Mouse (Mus musculus) kidney, embryonic 16.5 days (tissue): ENCODE data around the gene Canx. TPM values are rescaled to one million over a fixed set of nuclear protein-coding genes. Genes with fewer than 3 reads are reported as not detected.

Experiments
- ATAC-seq: fragments of 200-750 bp; cut with Nextera tagmentation; 2 replicates; pipeline ENCODE4 v1.8.0; 2017; ENCODE audit warnings: moderate TSS enrichment; ENCODE audit not compliant: low FRiP score, low TSS enrichment
- H3K27ac ChIP-seq: fragments of 300-500 bp; sonication (generic); 2 replicates; pipeline ENCODE4 v1.5.1; 2014; ENCODE audit warnings: low read length
- H3K27me3 ChIP-seq: fragments of 300-500 bp; sonication (generic); 2 replicates; pipeline ENCODE4 v1.6.1; 2014; ENCODE audit warnings: low read length, control low read depth, mixed read lengths; ENCODE audit not compliant: insufficient read depth
- H3K36me3 ChIP-seq: fragments of 300-500 bp; sonication (generic); 2 replicates; pipeline ENCODE4 v1.6.1; 2014; ENCODE audit warnings: low read length, control low read depth, mixed read lengths; ENCODE audit not compliant: insufficient read depth
- H3K4me1 ChIP-seq: fragments of 300-500 bp; sonication (generic); 2 replicates; pipeline ENCODE4 v1.6.1; 2014; ENCODE audit warnings: low read length, control low read depth, mixed read lengths; ENCODE audit not compliant: insufficient read depth
- H3K4me2 ChIP-seq: fragments of 300-500 bp; sonication (generic); replicated peaks from 2 replicates; pipeline ENCODE4 v1.6.1; 2014; ENCODE audit warnings: low read depth, low read length
- H3K4me3 ChIP-seq: fragments of 300-500 bp; sonication (generic); 2 replicates; pipeline ENCODE4 v1.5.1; 2014; ENCODE audit warnings: mild to moderate bottlenecking, low read length
- H3K9ac ChIP-seq: fragments of 300-500 bp; sonication (generic); replicated peaks from 2 replicates; pipeline ENCODE4 v1.6.1; 2014; ENCODE audit warnings: low read length
- H3K9me3 ChIP-seq: fragments of 300-500 bp; sonication (generic); 2 replicates; pipeline ENCODE4 v1.6.1; 2016; ENCODE audit warnings: low read length, control low read depth
- WGBS: fragments of 180-500 bp; shearing (Covaris S2); extraction: QIAGEN DNeasy Blood & Tissue Kit; methylation state at CpG from one replicate; pipeline ENCODE4 v1.1.7; 2014; 5-methylcytosine and 5-hydroxymethylcytosine counted together
- microRNA counts: library from miRNA; unstranded; fragments of <30 nt; microRNA quantifications from one replicate; lab custom pipeline; 2016
- microRNA-seq: library from miRNA; unstranded; fragments of <30 nt; microRNA quantifications from one replicate; pipeline ENCODE4, GENCODE M21; 2016
- polyA plus RNA-seq: library from polyadenylated mRNA; unstranded; fragments of >200 nt; fragmentation: Nextera tagmentation; extraction: Ambion mirVana; gene quantifications from 2 replicates; pipeline ENCODE4 v1.2.1, GENCODE M21; 2015

Gene Canx
- polyA plus RNA-seq, 1 experiment from 2014 or later = 397 TPM

- no peak for ATAC-seq
- Histone ChIP-seq H3K9me3 (no peaks in the 10 kb centered on the region), H3K27ac (no peak overlapping the region), H3K27me3 (no peaks in the 10 kb centered on the region), H3K36me3 (no peaks in the 10 kb centered on the region), H3K4me3 (no peak overlapping the region), H3K9ac (no peak overlapping the region), H3K4me2 (no peak overlapping the region), H3K4me1 (peaks cover 22% of the 10 kb centered on the region)
- 68% methylated on average over 7 of the region's 7 CpGs for WGBS
These were observed 76.9 kb downstream of the Canx start for GRCm38 (mm10) chr11:50248473-50249171.

- Histone ChIP-seq H3K4me1 (0 out of 2 replicates have a peak, but pooled peaks cover 3% of the 10 kb centered on the region), H3K9ac (no peak overlapping the region), H3K27me3 (no peaks in the 10 kb centered on the region), H3K27ac (no peak overlapping the region), H3K4me2 (no peak overlapping the region), H3K9me3 (no peaks in the 10 kb centered on the region), H3K4me3 (no peak overlapping the region), H3K36me3 (no peaks in the 10 kb centered on the region)
- ATAC-seq = no peak
- WGBS = 64% methylated on average over 5 of the region's 5 CpGs
These were observed 80.2 kb downstream of the Canx start for GRCm38 (mm10) chr11:50245269-50245668.

MicroRNAs encoded within 50 kb of the gene (microRNA counts, 519-probe panel; counts per million panel counts)
- 3,233 counts per million, percentile 75 among the panel's probes with 10 or more counts for microRNA mmu-miR-804 (lab: Ali Mortazavi, UCI)

Small RNA genes within 50 kb of the gene (microRNA-seq; reads per million reads assigned to microRNA genes)
- gene Mir804 = not detected

Other genes with a start within 250 kb of the Canx start
- 44.3 and 47.2 TPM in 2 replicates for gene Tbc1d9b, start 194.3 kb downstream of the Canx start, polyA plus RNA-seq
- 21.7 and 23.2 TPM in 2 replicates for gene Mrnip, start 151.2 kb downstream of the Canx start, polyA plus RNA-seq
- 298 and 338 TPM in 2 replicates for gene Sqstm1, start 114.8 kb downstream of the Canx start, polyA plus RNA-seq
- 9.8 and 11.9 TPM in 2 replicates for gene Mgat4b, start 114.8 kb downstream of the Canx start, polyA plus RNA-seq
- gene Ltc4s, start 87.1 kb downstream of the Canx start, polyA plus RNA-seq = 2.5 and 2.8 TPM in 2 replicates
- 5.2 and 6.3 TPM in 2 replicates for gene Maml1, start 33.4 kb downstream of the Canx start, polyA plus RNA-seq
- 0.55 and 0.71 TPM in 2 replicates for gene Cby3, start 28.8 kb upstream of the Canx start, polyA plus RNA-seq
- 500 and 509 TPM in 2 replicates for gene Hnrnph1, start 51.3 kb upstream of the Canx start, polyA plus RNA-seq
- 27.4 and 27.5 TPM in 2 replicates for gene Rufy1, start 105.5 kb upstream of the Canx start, polyA plus RNA-seq